Mouse (Mus musculus) embryonic facial prominence, embryonic 10.5 days (tissue): ENCODE results near the gene Dok3. TPM values are rescaled to one million over a fixed set of nuclear protein-coding genes. Genes with fewer than 3 reads are reported as not detected.
A peak's percentile ranks its signal among the peaks of the same experiment; 100 is the strongest.

Experiments
- DNase-seq: peaks from one replicate; pipeline ENCODE4 v3.0.0-alpha.2; 2017; ENCODE audit warnings: low spot score
- H3K27ac ChIP-seq: fragments of 300-500 bp; sonication (generic); replicated peaks from 2 replicates; pipeline ENCODE4 v1.5.1; 2016; ENCODE audit warnings: mild to moderate bottlenecking
- H3K27me3 ChIP-seq: fragments of 300-500 bp; sonication (generic); replicated peaks from 2 replicates; pipeline ENCODE4 v1.6.1; 2016; ENCODE audit warnings: low read depth, mild to moderate bottlenecking; ENCODE audit not compliant: poor library complexity, severe bottlenecking
- H3K36me3 ChIP-seq: fragments of 300-500 bp; sonication (generic); replicated peaks from 2 replicates; pipeline ENCODE4 v1.6.1; 2016; ENCODE audit warnings: mild to moderate bottlenecking, moderate library complexity
- H3K4me1 ChIP-seq: fragments of 300-500 bp; sonication (generic); 2 replicates; pipeline ENCODE4 v1.6.1; 2016
- H3K4me3 ChIP-seq: fragments of 300-500 bp; sonication (generic); 2 replicates; pipeline ENCODE4 v1.5.1; 2016; ENCODE audit warnings: mild to moderate bottlenecking, moderate library complexity
- H3K9me3 ChIP-seq: fragments of 300-500 bp; sonication (generic); 2 replicates; pipeline ENCODE4 v1.6.1; 2016; ENCODE audit warnings: mild to moderate bottlenecking
- WGBS: fragments of 180-500 bp; shearing (Covaris S2); methylation state at CpG from one replicate; pipeline ENCODE4 v1.1.7; 2016; 5-methylcytosine and 5-hydroxymethylcytosine counted together
- microRNA-seq: library from miRNA; unstranded; fragments of <30 nt; microRNA quantifications from one replicate; pipeline ENCODE4, GENCODE M21; 2017
- polyA plus RNA-seq: library from polyadenylated mRNA; unstranded; fragments of >200 nt; fragmentation: Nextera tagmentation; extraction: Ambion mirVana; gene quantifications from 2 replicates; pipeline ENCODE4 v1.2.1, GENCODE M21; 2016

Gene Dok3
- polyA plus RNA-seq, 1 experiment from 2014 or later, result 4.2 TPM

DNA sequence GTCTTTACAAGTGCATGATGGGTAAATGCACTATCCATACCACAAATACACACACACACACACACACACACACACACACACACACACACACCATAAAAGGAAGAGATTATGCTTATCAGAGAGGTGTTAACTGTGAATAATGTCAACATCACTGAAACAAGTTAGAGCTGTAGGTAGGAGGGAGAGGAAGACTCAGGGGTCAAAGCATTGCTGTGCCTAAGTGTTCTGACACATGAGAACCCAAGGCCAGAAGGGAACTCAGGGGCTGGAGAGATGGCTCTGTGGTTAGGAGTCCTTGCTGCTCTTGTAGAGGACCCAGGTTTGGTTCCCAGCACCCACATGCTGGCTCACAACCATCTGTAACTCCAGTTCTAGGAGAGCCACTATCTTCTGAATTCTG is 49.2 kb downstream of the Dok3 start:
- Histone ChIP-seq H3K27me3 (no peaks in the 10 kb centered on the region), H3K9me3 (no peaks in the 10 kb centered on the region), H3K27ac (no peak overlapping the region), H3K4me1 (peaks cover 38% of the 10 kb centered on the region), H3K4me3 (no peak overlapping the region), H3K36me3 (peaks cover 93% of the 10 kb centered on the region)
- DNase-seq, result no peak

DNA sequence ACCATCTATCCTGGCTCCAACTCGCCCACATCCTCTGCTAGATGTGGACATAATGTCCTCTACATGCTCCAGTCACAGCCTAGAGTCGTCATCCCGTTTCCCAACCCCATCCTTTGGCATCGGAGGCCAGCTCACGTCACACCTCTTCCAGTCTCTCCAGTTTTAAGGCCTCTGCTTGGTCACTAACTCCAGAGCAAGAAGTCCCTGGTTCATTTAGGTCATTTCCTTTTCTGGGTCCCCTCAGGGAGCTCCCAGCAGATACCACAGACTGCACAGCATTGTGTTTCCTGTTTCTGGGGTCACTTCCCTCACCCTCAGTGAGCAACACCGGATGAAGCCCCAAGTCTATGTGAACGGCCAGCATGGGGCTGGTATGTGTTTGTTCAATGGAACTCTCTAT is 50.1 kb downstream of the Dok3 start:
- H3K36me3 ChIP-seq, result peaks cover 100% of the 10 kb centered on the region
- no peak overlapping the region for H3K4me3 ChIP-seq
- DNase-seq, result no peak
- H3K4me1 ChIP-seq, result peaks cover 38% of the 10 kb centered on the region
- no peaks in the 10 kb centered on the region for H3K27me3 ChIP-seq
- no peak overlapping the region for H3K27ac ChIP-seq
- H3K9me3 ChIP-seq, result no peaks in the 10 kb centered on the region
- WGBS, result 85% methylated on average over 7 of the region's 7 CpGs

DNA sequence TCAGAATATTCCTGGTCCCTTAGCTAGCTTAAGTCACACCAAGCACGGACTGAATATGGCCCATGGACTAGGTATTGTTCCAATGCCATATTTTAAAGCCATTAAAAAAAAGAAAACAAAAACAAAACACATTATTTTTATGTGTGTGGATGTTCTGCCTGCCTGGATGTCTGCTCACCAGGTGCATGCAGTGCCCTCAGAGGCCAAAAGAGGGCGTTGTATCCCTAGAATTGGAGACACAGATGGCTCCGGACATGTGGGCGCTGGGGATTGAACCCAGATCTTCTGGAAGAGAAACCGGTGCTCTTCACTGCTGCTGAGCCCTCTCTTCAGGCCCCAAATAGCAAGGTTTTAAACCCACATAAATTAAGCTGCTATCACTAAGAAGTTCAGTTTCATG is 51.1 kb downstream of the Dok3 start:
- Histone ChIP-seq H3K27me3 (no peaks in the 10 kb centered on the region), H3K4me1 (peaks cover 38% of the 10 kb centered on the region), H3K27ac (no peak overlapping the region), H3K36me3 (peaks cover 97% of the 10 kb centered on the region), H3K9me3 (no peaks in the 10 kb centered on the region), H3K4me3 (no peak overlapping the region)
- DNase-seq, result peak; percentile 50
- WGBS, result 53% methylated on average over 5 of the region's 5 CpGs

DNA sequence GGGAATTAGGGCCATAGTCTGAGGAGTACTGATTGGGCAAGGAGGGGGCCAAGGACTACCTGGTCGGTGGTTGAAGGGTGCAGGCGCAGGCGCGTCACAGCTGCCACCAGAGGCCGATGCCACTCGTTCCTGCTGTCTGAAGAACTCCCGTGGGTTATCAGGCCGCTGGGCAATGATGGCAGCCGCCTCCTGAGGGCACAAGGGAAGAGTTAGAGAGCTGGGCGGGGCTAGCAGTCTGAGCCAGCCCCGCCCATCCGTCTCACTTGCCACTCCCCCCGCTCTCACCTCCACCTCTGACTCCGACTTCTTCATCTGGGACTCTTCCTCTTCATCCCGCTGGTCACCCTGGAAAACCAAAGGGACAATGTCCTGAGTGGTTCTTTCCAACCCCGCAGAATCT is 51.6 kb downstream of the Dok3 start:
- no peaks in the 10 kb centered on the region for H3K27me3 ChIP-seq
- H3K9me3 ChIP-seq, result no peaks in the 10 kb centered on the region
- H3K4me1 ChIP-seq, result peaks cover 40% of the 10 kb centered on the region
- 71% methylated on average over 16 of the region's 16 CpGs for WGBS
- H3K4me3 ChIP-seq, result peak overlapping the region; percentile 23; the same call in 1 of the 2 replicates
- H3K27ac ChIP-seq, result no peak overlapping the region
- DNase-seq, result no peak
- peaks cover 92% of the 10 kb centered on the region for H3K36me3 ChIP-seq

DNA sequence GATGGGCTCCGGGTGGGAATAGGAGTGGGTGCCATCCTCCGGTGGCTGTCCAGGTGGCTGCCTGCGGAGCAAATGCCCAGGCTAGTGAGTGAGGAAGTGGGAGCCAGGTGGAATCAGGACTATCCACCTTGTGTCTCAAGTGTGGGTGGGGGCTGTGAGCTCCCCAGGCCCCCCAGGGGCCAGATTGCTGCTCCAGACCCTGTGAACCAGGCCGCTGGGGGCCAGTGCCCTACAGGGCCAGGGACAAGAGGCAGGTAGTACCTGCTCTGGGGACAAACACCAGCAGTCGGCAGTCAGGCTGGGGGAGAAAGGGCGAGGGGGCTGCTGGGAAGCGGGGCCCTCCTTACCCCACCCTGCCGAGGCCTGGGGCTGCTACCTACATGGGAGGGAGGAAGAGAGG is 52.8 kb downstream of the Dok3 start:
- Histone ChIP-seq H3K27ac (0 out of 2 replicates have a peak overlapping the region, but pooled peaks have one; percentile 10), H3K4me1 (peaks cover 53% of the 10 kb centered on the region)
- no peak for DNase-seq

DNA sequence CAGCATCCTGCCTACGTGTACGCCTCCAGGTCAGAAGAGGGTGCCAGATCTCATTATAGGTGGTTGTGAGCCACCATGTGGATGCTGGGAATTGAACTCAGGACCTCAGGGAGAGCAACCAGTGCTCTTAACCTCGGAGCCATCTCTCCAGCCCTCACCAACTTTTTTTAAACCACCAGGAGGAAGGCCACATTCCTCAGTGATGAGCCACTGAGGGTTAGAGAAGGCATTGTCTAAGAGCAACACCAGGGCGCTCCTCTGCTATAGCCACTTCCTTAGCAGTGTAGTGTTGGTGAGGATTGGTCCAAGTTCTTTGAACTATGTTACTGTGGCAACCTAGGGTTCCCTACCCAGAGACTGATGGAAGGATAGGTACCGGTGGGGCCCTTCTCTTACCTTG is 53.3 kb downstream of the Dok3 start:
- 0 out of 2 replicates have a peak overlapping the region, but pooled peaks have one; percentile 13 for H3K4me3 ChIP-seq
- peaks cover 58% of the 10 kb centered on the region for H3K4me1 ChIP-seq
- 91% methylated on average over 5 of the region's 5 CpGs for WGBS
- H3K9me3 ChIP-seq, result no peaks in the 10 kb centered on the region
- no peak for DNase-seq
- peaks cover 2% of the 10 kb centered on the region; the same call in 1 of the 2 replicates for H3K27me3 ChIP-seq
- H3K27ac ChIP-seq, result no peak overlapping the region
- H3K36me3 ChIP-seq, result peaks cover 74% of the 10 kb centered on the region

More for the DNA sequence above, 52.8 kb downstream of the Dok3 start:
- Histone ChIP-seq H3K9me3 (no peaks in the 10 kb centered on the region), H3K27me3 (no peaks in the 10 kb centered on the region), H3K36me3 (peaks cover 79% of the 10 kb centered on the region), H3K4me3 (peak overlapping the region; percentile 11; the same call in 1 of the 2 replicates)
- WGBS, result 96% methylated on average over 8 of the region's 8 CpGs

DNA sequence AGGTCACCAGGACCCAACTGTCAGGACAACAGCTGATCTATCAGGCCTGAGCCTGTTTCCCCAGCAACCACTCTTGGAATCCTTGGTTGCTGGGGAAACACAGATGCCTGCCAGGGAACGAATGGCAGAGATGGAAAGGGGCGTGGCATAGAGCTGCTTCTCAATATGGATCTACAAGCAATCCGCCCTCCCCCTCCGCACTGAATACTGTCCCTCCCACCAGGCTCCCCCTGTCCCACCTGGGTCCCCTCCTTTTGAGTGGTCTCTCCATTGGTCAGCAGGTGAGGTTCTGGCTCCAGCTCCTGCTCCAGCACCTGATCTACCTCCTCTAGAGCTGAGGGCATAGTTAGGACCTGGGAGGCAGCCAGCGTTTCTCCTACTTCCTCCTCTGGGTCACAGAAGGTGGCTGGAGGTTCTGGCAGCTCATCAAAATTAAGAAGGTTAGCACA is 54.5 kb downstream of the Dok3 start:
- Histone ChIP-seq H3K36me3 (peaks cover 63% of the 10 kb centered on the region), H3K4me3 (peak overlapping the region; percentile 23; the same call in 1 of the 2 replicates), H3K4me1 (peaks cover 68% of the 10 kb centered on the region), H3K9me3 (no peaks in the 10 kb centered on the region), H3K27ac (0 out of 2 replicates have a peak overlapping the region, but pooled peaks have one; percentile 32), H3K27me3 (peaks cover 14% of the 10 kb centered on the region)
- WGBS, result 55% methylated on average over 5 of the region's 5 CpGs
- peak; percentile 60 for DNase-seq

DNA sequence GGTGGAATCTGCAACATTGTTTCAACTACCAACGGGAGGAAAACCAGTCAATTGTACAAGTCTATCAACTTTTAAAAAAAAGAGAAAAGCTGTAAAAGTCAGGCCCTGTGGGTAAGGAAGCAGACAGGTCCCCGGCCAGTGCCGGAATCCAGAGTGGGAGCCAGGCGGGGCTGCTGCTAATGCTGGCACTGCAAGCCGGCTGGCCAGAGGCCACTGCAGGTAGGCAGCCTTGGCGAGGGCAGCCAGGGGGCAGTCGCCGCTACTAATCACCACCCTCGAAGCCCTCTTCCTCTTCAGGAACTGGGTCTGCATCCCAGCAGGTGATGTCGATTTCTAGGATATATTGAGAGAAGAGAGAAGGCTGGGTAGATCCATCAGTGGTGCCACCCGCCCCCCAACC is 55.1 kb downstream of the Dok3 start:
- Histone ChIP-seq H3K4me1 (peaks cover 75% of the 10 kb centered on the region), H3K27me3 (peaks cover 17% of the 10 kb centered on the region), H3K36me3 (peaks cover 56% of the 10 kb centered on the region), H3K4me3 (no peak overlapping the region), H3K27ac (no peak overlapping the region), H3K9me3 (no peaks in the 10 kb centered on the region)
- 74% methylated on average over 11 of the region's 11 CpGs for WGBS
- peak; percentile 19 for DNase-seq

Small RNAs within 50 kb of the gene (microRNA-seq; reads per million reads assigned to microRNA genes)
- gene Mir6944 (79.0 reads per million, percentile 47 among the genes with 10 or more reads in this experiment), gene Mir6945 (2.4 reads per million)

Other genes with a start within 250 kb of the Dok3 start
- 460 and 481 TPM in 2 replicates for gene Prelid1, start 208.8 kb downstream of the Dok3 start, polyA plus RNA-seq
- 70.4 and 73.3 TPM in 2 replicates for gene Rab24, start 207.3 kb downstream of the Dok3 start, polyA plus RNA-seq
- 20.5 and 20.9 TPM in 2 replicates for gene Mxd3, start 199.5 kb downstream of the Dok3 start, polyA plus RNA-seq
- gene Lman2, start 166.5 kb downstream of the Dok3 start, polyA plus RNA-seq, result 101 and 110 TPM in 2 replicates
- gene Rgs14, start 159.6 kb downstream of the Dok3 start, polyA plus RNA-seq, result 0.54 and 0.97 TPM in 2 replicates
- gene Slc34a1, start 131.1 kb downstream of the Dok3 start, polyA plus RNA-seq, result not detected in 2 replicates
- not detected in 2 replicates for gene Pfn3, start 114.1 kb downstream of the Dok3 start, polyA plus RNA-seq
- gene F12, start 102.5 kb downstream of the Dok3 start, polyA plus RNA-seq, result 0.13 TPM in 1 of 2 replicates, not detected in the other
- 65.2 and 65.6 TPM in 2 replicates for gene Grk6, start 84.2 kb downstream of the Dok3 start, polyA plus RNA-seq
- 0.54 TPM in 2 replicates for gene Prr7, start 65.0 kb downstream of the Dok3 start, polyA plus RNA-seq
- 412 and 419 TPM in 2 replicates for gene Dbn1, start 41.2 kb downstream of the Dok3 start, polyA plus RNA-seq
- 209 and 215 TPM in 2 replicates for gene Pdlim7, start 15.6 kb downstream of the Dok3 start, polyA plus RNA-seq
- gene Ddx41, start 7.4 kb upstream of the Dok3 start, polyA plus RNA-seq, result 90.0 and 93.5 TPM in 2 replicates
- 62.7 and 67.3 TPM in 2 replicates for gene Fam193b, start 41.8 kb upstream of the Dok3 start, polyA plus RNA-seq
- gene Tmed9, start 44.4 kb upstream of the Dok3 start, polyA plus RNA-seq, result 120 and 121 TPM in 2 replicates
- gene B4galt7, start 70.6 kb upstream of the Dok3 start, polyA plus RNA-seq, result 30.1 and 32.0 TPM in 2 replicates
- 52.6 and 53.6 TPM in 2 replicates for gene Caml, start 93.7 kb upstream of the Dok3 start, polyA plus RNA-seq
- gene Ddx46, start 105.7 kb upstream of the Dok3 start, polyA plus RNA-seq, result 44.7 and 47.4 TPM in 2 replicates
- gene B230219D22Rik, start 163.8 kb upstream of the Dok3 start, polyA plus RNA-seq, result 55.5 and 60.7 TPM in 2 replicates
- 65.1 and 68.0 TPM in 2 replicates for gene Txndc15, start 185.4 kb upstream of the Dok3 start, polyA plus RNA-seq
- gene Pcbd2, start 198.1 kb upstream of the Dok3 start, polyA plus RNA-seq, result 36.3 and 43.7 TPM in 2 replicates